ENCODE assay signal across 7 mouse cellular contexts in genomic region chr19:45056908-45057698, GRCm38 (mm10). TPM values are rescaled to one million over a fixed set of nuclear protein-coding genes. Genes with fewer than 3 reads are reported as not detected.
A peak's percentile ranks its signal among the peaks of the same experiment; 100 is the strongest.
DNase-seq lines count a peak whose midpoint lies in the region; ATAC-seq and TF ChIP-seq lines count a peak whose summit lies in the region.

No protein-coding gene starts in this region.

- 89% methylated on average over 7 of the region's 7 CpGs for WGBS in hindbrain, embryonic 13.5 days

- H3K4me3 ChIP-seq in ES-E14 (ENCODE audit: insufficient read depth in 1 of 2, low read depth in 1 of 2, low read length in 2 of 2, poor library complexity in 1 of 2, severe bottlenecking in 1 of 2) = no peak overlapping the region
- peak overlapping the region; percentile 57 for H3K4me3 ChIP-seq in hindbrain, embryonic 13.5 days

- no peak for ATAC-seq in hindbrain, embryonic 13.5 days (ENCODE audit: low FRiP score)

- no peaks in the 10 kb centered on the region for H3K36me3 ChIP-seq in ES-E14 (ENCODE audit: control insufficient read depth, insufficient read depth, low read length, poor library complexity, severe bottlenecking)
- H3K36me3 ChIP-seq in hindbrain, embryonic 13.5 days = peaks cover 34% of the 10 kb centered on the region

- H3K9me3 ChIP-seq in ES-E14 (ENCODE audit: control insufficient read depth, insufficient read depth, low read depth, low read length) = no peaks in the 10 kb centered on the region
- H3K9me3 ChIP-seq in hindbrain, embryonic 13.5 days = no peaks in the 10 kb centered on the region

- 0 out of 2 replicates have a peak overlapping the region, but pooled peaks have one; percentile 11 for H3K9ac ChIP-seq in ES-E14 (ENCODE audit: insufficient read depth, low read depth, low read length, poor library complexity, severe bottlenecking)
- H3K9ac ChIP-seq in hindbrain, embryonic 13.5 days = peak overlapping the region; percentile 72

- peak overlapping the region; percentile 69 for H3K4me2 ChIP-seq in hindbrain, embryonic 13.5 days

- peak; percentile 54 for DNase-seq in 3T3-L1 (ENCODE audit: low read depth, low spot score)
- no peak for DNase-seq in ES-E14 (ENCODE audit: low read depth, low spot score)
- DNase-seq in lung, postnatal 36 days = peak; percentile 45
- DNase-seq in urinary bladder, adult 2 months (ENCODE audit: low spot score) = no peak
- DNase-seq in ovary, postnatal 36 days (ENCODE audit: low spot score) = no peak
- DNase-seq in left cerebral cortex, adult 8-10 months (ENCODE audit: low spot score in 2 of 2) = no peak

- H3K27me3 ChIP-seq in hindbrain, embryonic 13.5 days = no peaks in the 10 kb centered on the region

- peaks cover 0 to 11% of the 10 kb centered on the region in 2 experiments; a peak in 2 of 4 replicates for H3K4me1 ChIP-seq in ES-E14 (ENCODE audit: control insufficient read depth in 2 of 2, insufficient read depth in 2 of 2, low read length in 2 of 2, poor library complexity in 1 of 2)
- H3K4me1 ChIP-seq in hindbrain, embryonic 13.5 days (replicated peaks) = peaks cover 30% of the 10 kb centered on the region

- H3K27ac ChIP-seq in ES-E14 (ENCODE audit: insufficient read depth, low read depth, low read length, poor library complexity, severe bottlenecking) = no peak overlapping the region
- H3K27ac ChIP-seq in hindbrain, embryonic 13.5 days = peak overlapping the region; percentile 96

- in situ Hi-C loops in ES-E14 (cut with MboI; ENCODE audit: low sequenced_read_pairs in 2 of 2, unreplicated experiment in 2 of 2) = no loop called here

TF ChIP-seq in ES-E14, 5 proteins besides CTCF, POLR2A, EP300 and RAD21:
- TF ChIP-seq HCFC1 (IDR thresholded peaks at IDR 0.05; ENCODE audit: borderline replicate concordance, insufficient read depth, low read length) = no peak
- TF ChIP-seq MAFK (IDR thresholded peaks at IDR 0.05; ENCODE audit: insufficient read depth, low read depth, low read length) = no peak

RNA-seq across cellular contexts. Expression of gene Sfxn3, which starts 9.8 kb away (rescaled TPM):
- 4.0 and 7.1 TPM in 2 replicates for total RNA-seq in ES-E14 (2012; rRNA removed)
- 63.1 and 65.4 TPM in 2 replicates for polyA plus RNA-seq in hindbrain, embryonic 13.5 days (2015; fragmentation: Nextera tagmentation; extraction: Ambion mirVana)
- polyA plus RNA-seq in urinary bladder, adult 2 months (2012; rRNA removed) = 46.3 and 51.2 TPM in 2 replicates
- total RNA-seq in left cerebral cortex, adult 8-10 months (2022) = 100 to 1,000 TPM; 111 to 132 (median 121) TPM

RNA-seq across cellular contexts. Expression of gene Pdzd7, which starts 11.6 kb away (rescaled TPM):
- total RNA-seq in ES-E14 (2012; rRNA removed) = 0.45 and 1.5 TPM in 2 replicates
- 1.4 and 1.5 TPM in 2 replicates for polyA plus RNA-seq in hindbrain, embryonic 13.5 days (2015; fragmentation: Nextera tagmentation; extraction: Ambion mirVana)
- 0.99 and 1.1 TPM in 2 replicates for polyA plus RNA-seq in urinary bladder, adult 2 months (2012; rRNA removed)
- total RNA-seq in left cerebral cortex, adult 8-10 months (2022) = 1 to 10 TPM; 5.5 to 6.2 (median 5.7) TPM

RNA-seq across cellular contexts. Expression of gene Kazald1, which starts 17.9 kb away (rescaled TPM):
- 0.63 and 1.2 TPM in 2 replicates for total RNA-seq in ES-E14 (2012; rRNA removed)
- polyA plus RNA-seq in hindbrain, embryonic 13.5 days (2015; fragmentation: Nextera tagmentation; extraction: Ambion mirVana) = 4.7 and 6.3 TPM in 2 replicates
- 24.9 and 25.1 TPM in 2 replicates for polyA plus RNA-seq in urinary bladder, adult 2 months (2012; rRNA removed)
- 1 to 10 TPM; 5.1 to 7.0 (median 5.7) TPM for total RNA-seq in left cerebral cortex, adult 8-10 months (2022)

RNA-seq across cellular contexts. Expression of gene Lzts2, which starts 42.9 kb away (rescaled TPM):
- total RNA-seq in ES-E14 (2012; rRNA removed) = 30.6 and 31.9 TPM in 2 replicates
- polyA plus RNA-seq in hindbrain, embryonic 13.5 days (2015; fragmentation: Nextera tagmentation; extraction: Ambion mirVana) = 23.4 and 24.1 TPM in 2 replicates
- polyA plus RNA-seq in urinary bladder, adult 2 months (2012; rRNA removed) = 54.3 and 71.9 TPM in 2 replicates
- 10 to 100 TPM; 40.8 to 44.6 (median 43.3) TPM for total RNA-seq in left cerebral cortex, adult 8-10 months (2022)

RNA-seq across cellular contexts. Expression of gene Mrpl43, which starts 50.9 kb away (rescaled TPM):
- 50.0 and 62.7 TPM in 2 replicates for total RNA-seq in ES-E14 (2012; rRNA removed)
- 91.6 and 93.6 TPM in 2 replicates for polyA plus RNA-seq in hindbrain, embryonic 13.5 days (2015; fragmentation: Nextera tagmentation; extraction: Ambion mirVana)
- polyA plus RNA-seq in urinary bladder, adult 2 months (2012; rRNA removed) = 54.6 and 64.0 TPM in 2 replicates
- total RNA-seq in left cerebral cortex, adult 8-10 months (2022) = 10 to 100 TPM; 37.3 to 43.8 (median 39.8) TPM

Comparison
In these comparisons a context has a peak if more than half of its experiments do, and no peak if none do; other contexts are left out.
1. DNase-seq: peak in 3T3-L1 (single experiment) and lung, postnatal 36 days (single experiment); none in ES-E14 (single experiment), urinary bladder, adult 2 months (single experiment), ovary, postnatal 36 days (single experiment) and left cerebral cortex, adult 8-10 months (0 of 2).
2. RNA of gene Sfxn3, which starts 9.8 kb away (total RNA-seq): 111 to 132 TPM in left cerebral cortex, adult 8-10 months; 4.0 to 7.1 TPM in ES-E14; every median in the first group is over 10 times any median in the second.